Mouse (Mus musculus) lung, postnatal 0 days (tissue): Measurements from ENCODE around the gene Acta2.

ENCODE experiments used
- CTCF ChIP-seq: IDR thresholded peaks from 2 replicates; pipeline ENCODE4 v1.5.1; 2016; ENCODE audit warnings: antibody characterized with exemption, mild to moderate bottlenecking
- EP300 ChIP-seq: IDR thresholded peaks from 2 replicates; pipeline ENCODE4 v1.6.1; 2016; ENCODE audit warnings: antibody characterized with exemption, mild to moderate bottlenecking, control low read depth

GRCm38 (mm10) chr19:34288696-34289095 lies 33.3 kb upstream of the Acta2 start:
- TF ChIP-seq CTCF (no peak), EP300 (no peak)
